Mouse (Mus musculus) forelimb bud, embryonic 11.5 days (tissue): ENCODE data around the gene Bcl9.

Experiments used
- DNase-seq: peaks from one replicate; pipeline ENCODE4 v3.0.0-alpha.2; 2012; ENCODE audit warnings: low read depth, low spot score

The Bcl9 gene

DNA sequence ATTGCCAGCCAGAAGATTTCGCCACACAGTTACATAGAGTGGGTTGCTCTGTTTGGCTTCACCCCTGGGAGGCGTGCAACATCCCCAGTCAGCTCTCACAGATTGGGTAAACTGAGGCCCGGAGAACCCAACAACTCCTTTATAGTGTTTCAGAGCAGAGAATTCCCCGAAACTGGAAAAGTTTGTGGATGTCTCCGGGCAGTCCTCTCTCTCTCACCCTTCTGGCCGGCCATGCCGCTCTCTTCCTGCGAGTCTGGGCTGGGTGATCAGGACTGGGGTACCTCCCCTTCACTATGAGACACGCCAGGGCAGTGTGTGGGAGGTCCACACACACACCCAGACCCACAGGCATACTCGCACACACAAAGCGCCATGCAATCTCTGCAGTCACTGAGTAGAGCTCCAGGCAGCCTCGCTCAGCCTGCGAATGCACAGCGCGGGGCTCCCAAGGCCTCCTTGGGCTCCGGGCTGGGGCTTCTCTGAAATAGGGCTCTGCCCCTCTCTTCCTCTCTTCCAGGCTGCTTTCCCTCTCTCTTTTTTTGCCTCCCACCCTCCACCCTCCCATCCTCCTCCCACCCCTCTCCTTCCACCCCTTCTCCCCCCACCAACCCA lies 670 bp downstream of the Bcl9 start:
- peak; percentile 51 for DNase-seq

DNA sequence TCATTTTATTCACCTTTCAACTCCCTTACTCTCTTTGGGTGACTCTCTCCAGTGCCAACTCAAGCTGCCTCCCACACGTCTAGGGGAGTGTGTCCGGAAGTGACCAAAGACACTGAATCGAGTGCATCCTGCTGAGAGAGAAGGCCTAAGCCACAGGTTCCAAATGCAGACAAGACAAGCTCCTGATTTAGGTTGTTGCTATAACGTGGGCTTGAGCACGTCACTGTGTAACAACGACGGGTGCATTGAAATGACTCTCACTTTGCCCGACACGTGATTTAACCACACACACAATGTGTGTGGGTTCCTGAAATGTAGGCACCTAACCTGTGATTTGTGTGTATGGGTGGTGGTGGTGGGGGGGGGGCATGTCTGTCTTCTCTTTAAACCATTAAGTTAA lies 3.4 kb downstream of the Bcl9 start:
- no peak for DNase-seq

DNA sequence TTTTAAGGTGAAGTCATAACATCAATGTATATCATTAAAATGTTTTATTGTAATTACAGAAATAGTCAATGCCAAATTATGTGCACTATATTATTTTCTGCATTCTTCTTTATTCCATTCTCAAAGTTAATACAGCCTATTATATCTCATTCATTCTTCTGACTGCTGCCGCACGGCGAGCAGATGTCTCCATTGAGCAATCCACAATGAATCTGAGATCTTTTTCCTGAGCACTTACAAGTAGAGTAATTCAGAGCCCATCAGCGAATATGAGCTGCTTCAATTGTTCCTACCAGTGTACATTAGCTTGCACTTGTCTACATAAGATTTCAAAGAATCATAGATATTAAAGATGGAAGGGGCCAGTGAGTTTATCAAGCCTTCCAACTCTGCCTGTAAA lies 12.8 kb downstream of the Bcl9 start:
- DNase-seq = no peak

DNA sequence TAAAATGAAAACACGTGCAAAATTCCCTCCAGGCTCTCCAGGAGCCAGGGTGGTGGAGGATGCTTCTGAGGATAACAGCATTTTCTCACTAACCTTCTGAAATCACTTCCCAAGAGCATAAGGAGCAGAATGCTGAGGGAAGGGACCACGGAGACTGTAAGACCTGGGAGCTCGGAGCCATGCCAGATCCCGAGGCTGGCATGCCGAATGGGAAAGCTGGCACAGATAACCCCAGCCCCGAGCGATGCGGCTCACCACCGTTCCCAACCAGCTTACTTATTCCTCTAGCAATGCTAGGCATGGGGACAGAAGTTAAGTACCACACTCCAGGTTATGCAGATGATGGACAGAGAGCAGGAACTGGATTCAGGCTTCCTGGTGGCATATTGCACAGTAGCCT lies 13.7 kb downstream of the Bcl9 start:
- DNase-seq = no peak

DNA sequence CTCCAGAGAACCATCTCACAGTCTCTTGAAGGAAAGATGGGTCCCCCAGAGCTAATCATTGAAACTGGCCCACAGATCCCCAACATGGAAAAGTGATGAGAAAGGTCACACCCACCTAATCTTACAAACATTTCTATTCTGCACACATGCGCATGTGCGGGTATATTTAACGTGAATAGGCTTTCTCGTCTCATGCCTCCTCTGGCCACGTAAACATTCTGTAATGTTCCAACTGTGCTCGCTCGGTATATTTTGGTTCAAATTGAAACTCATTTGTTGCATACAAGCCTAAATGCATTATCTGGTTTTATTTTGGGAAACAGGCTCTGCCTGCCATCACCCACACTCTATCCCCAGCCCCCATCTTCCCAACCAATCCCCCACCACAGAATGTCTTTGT lies 16.3 kb downstream of the Bcl9 start:
- no peak for DNase-seq

DNA sequence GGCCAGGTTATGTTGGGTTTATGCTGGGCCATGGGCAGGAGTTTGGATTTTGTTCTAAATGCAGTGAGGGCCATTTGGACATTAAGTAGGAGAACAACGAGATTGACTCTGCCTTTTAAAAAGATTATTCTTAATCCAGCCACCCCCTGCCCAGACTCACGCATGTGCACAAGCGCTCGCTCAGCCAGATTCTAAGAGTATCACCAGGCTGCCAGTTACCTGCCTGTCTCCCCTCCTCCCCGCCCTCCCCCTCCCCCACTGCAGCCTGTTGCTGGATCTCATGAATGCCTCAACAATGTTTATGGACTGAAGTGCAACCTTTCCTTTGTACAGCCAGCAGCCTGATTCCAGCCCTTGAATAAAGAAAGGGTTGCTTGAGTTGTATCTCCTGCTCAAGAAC lies 22.0 kb downstream of the Bcl9 start:
- no peak for DNase-seq

DNA sequence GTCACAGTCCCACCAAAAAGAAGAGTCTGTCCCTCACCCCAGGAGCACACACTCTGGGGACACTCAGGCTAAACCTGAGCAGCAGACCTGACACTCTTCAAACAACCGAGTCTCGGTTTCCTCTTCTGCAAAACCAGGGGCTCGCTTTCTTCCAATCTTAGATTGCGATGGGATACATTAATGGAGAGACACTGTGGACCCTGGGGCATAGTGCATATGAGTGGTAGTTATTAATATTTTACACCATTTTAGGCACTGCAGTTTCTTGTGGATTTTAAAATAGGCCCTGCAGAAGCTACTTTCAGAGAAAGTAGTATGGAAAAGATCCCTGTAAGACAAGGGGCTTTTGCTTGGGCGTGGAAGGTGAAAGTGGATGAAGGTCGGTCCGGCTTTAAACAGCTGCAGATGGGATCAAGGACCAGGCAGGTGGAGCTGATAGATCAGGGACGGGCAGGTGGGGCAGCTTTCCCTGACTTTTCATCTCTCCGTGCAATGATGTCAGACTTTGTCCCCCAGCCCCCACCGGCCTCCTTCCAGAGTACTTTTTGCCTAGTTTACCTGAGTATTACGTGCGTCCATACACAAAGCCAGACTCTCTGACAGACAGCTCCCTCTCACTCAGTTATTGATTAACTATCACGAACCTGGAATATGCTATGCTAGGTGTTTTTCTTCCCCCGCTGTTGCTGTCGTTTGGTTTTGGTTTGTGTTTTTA lies 23.0 kb downstream of the Bcl9 start:
- no peak for DNase-seq

DNA sequence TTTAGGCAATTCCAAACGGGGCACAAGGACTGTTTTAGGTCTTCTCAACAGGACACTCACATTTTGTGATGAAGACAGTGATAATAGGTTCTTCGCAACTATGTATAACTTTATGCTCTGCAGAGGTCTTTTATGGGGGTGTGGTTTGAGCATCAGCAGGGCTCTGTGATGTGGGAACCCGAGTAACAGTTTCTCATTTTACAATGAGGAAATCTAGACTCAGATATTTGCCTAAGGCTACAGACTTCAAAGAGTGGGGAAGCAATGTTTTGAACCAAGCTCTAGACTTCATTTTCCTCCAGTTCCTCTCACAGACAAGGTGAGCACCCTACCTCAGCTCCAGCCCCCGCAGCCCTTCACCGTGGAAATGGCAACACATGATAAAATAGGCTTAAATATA lies 23.8 kb downstream of the Bcl9 start:
- DNase-seq = no peak

DNA sequence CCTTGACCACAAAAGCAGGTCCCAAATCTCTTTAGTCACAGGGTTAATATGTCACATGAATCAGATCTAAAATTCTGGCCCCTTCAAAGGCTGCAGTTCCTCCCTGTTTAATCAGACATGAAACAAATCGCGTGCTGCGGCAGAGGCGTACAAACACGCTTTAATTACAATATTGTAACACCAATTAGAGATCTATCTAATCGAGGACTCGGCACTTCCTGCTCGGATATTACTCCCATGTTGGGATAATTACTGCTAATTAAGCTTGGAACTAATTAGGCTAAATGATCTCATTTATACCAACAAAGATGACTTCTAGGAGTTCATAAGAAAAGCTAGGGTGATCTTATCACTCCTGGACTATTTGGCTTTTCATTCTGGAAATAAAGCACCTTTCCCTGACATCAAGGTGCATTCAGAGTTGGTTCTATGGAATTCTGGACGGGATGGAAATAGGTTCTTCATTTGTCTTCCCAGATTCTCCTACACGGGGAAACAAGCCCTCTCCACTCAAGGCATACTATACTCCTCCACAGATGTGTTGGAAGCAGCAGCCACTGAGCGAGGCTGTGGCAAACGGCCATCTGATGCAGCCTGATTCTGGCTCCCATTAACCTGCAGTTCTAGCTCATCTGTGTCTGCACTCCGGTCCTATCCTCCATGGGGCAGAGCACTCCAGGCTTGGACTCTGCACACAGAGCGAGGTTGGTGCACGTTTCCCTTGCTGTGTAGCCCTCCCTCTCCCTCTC lies 31.9 kb downstream of the Bcl9 start:
- DNase-seq = no peak

DNA sequence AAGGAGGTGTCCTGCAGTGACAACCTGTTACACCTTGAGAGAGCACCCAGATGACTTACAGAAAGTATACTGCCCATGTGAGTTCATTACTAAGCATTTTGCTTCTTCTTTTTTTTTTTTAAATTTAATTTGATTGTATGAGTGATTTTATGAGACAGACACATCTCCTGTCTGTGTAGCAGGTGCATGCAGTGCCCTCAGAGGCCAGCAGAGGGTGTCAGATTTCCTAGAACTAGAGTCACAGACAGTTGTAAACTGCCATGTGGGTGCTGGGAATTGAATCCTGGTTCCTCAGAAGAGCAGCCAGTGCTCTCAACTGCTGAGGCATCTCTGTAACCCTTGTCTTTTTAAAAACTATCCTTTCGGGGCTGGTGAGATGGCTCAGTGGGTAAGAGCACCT lies 35.5 kb downstream of the Bcl9 start:
- no peak for DNase-seq

DNA sequence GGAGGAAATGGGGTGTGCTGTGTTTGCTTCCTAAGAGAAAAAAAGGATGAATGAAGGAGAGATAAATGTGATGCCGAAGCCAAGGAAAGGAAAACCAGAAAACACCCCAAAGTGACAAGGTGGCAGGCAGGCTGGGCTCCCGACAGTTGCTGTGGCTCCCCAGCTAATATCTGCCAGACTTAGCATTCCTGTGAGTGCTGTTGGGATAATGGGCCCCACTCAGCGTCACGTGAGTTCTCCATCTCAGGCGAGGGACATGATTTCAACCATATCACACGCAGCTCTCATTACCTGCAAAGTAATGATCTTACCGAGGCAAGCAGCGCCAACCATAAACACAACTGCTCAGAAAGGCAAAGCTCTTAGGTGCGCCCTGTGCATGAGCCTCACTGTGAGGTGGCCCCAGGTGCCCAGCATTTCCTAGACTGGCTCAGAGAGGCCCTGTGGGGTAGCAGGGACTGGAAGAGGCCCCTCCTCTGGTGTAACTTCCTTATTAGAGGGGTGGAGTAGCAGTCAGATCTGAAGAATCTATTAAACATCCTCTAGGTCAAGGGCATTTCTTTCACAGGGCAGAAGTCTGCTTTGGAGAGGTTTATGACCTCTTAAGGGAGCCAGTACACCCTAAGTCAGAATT lies 41.9 kb downstream of the Bcl9 start:
- DNase-seq = no peak

DNA sequence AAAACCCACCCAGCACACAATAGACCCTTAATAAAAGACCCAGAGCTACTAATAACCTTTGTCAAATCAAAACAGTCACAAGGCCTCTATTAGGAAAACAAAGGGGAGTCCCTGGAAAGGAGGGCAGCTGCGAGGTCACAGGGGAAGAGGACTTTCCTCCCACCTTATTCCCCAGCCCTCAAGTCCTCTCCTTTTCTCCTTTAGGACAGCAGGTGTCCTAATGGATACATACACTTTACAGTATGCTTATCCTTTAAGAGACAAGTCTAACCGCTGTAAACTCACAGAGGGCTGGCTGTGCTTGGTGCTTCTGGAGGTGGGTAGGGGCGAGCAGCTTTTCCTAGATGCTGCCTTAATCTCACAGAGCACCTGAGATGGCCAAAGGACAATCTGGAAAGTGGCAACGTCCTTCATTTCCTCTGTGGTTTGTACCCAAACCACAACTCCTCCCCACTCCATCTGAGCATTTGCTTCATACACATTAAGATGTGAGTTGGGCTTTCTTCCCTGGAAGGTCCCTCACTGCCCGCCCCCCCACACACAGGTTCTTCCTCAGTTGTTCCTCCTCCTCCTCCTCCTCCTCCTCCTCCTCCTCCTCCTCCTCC lies 42.8 kb downstream of the Bcl9 start:
- no peak for DNase-seq

DNA sequence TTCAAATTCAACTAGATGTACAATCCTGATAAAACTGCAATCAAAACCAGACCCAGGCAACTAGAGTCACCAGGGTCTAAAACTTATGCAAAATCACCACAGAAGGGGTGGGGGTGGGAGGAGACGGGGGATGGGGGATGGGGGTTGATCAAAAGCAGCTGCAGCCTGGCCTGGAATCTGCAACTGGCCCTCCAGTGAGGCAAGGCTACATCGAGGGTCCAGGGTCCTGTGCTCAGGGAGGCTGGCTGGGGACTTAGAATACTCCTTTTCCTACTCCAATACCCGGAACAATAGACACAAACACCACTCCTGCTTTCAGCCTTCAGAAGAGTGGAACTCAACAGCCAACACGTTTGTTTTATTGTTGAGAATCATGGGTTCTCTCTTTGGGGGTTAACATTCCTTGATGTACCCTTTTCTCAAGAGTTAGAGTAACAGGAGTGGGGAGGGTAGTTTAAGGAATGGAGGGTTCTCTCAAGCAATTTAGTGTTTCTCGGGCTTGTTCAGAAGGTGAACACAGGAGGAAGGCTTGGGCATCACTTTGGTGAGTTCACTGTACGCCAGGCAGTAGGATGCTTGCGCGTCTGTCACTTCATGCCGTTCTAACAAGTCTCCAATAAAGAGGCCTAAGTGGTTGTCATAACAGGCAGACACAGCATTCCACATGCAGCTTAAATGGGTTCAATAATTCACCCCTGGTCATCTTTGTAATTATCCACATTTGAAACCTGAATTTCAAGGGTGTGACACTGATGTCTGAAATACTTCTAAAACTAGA lies 43.7 kb downstream of the Bcl9 start:
- DNase-seq = peak; percentile 80

DNA sequence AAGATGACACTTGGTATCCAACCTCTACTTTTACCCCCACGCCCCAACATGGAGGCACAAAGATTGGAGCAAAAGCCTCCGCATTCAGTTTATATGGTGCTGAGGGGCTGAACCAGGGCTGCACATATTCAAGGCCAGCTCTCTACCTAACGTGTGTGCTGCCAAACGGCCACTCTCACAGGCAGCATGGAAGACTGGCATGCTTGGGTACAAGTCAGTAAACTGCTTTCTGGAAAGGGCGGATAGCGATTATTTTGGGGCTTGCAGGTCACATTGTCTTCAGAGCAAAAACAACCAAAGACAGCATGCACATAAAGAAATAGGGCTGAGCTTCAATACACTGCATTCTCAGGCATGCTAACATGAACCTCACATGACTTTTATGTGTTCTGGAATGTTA lies 44.8 kb downstream of the Bcl9 start:
- DNase-seq = no peak

DNA sequence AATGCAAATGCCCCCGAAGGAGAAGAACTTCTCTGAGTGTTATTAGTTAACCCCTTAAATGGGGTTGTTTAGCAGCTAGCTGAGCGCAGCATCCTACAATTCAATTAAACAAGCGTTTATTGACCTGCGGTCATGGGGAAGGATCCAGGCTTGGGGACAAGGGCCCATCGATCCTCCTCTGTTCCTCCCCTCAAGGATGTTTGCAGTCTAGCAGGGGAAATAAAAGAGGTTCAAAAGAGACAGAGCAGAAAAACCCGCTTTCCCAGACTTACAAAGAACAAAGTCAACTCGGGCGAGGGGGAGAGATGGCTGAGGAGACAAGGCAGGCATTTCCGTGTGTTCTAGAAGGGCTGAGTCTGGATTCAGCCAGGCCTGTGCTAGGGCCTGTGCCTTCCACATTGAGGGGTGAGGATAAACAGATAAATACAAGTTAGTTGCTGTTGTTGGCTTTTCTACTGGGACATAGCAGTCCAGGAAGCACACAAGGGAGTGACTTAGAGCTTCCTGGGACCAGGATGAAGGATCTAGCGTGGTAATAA lies 55.0 kb downstream of the Bcl9 start:
- DNase-seq = no peak

DNA sequence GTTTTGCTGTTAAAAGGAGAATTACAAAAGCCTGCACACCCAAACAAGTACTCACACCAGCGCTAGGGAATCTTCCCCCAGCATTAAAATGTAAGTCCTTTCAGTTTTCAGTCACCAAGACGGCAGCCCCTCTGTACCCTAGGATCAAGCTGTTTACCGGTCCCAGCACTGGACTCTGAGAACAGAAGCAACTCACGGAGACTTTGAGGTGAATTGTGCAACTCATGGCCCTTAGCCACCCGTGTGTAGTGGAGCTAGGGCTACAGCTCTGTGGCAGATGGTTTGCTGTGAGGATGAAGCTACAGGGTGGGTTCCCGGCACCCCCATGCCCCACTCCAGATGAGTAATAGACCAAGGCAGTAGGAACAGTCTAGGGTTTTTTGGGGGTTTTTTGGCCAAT lies 55.9 kb downstream of the Bcl9 start:
- no peak for DNase-seq

DNA sequence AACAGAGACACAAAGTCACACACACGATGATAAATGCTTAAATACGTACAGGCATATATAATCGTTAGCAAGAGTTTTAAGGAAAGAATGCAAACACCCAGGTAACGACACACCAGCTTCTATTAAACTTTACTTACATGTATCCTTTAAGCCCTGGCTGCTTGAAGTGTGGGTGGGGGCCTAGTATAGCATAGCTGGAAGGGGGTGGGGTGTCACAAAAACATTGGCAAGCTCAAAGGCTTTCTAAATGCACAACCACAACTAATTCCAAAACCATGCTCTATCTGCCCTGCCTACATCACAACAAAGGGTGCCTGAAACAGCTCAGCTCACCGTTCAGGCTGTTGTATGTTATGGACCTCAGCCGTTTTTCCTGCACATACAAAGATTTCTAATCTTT lies 57.9 kb downstream of the Bcl9 start:
- no peak for DNase-seq

DNA sequence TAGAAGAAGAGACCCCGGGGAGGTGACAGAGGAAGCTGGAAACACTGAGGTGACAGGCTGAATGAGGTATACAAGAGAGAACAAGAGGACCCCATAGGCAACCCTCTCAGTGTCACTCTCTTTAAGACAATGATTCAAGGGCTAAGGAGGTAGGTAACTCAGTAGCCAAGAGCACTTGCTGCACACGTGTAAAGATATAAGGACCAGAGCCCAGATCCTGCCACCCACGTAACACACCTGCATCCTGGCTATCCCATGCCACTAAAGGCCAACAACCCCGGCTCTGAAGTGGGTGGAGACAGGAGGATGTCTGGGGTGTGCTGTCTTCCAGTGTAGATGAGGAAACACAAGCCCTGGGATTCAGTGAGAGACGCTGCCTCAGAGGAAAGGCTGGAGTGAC lies 58.4 kb downstream of the Bcl9 start:
- DNase-seq = no peak

DNA sequence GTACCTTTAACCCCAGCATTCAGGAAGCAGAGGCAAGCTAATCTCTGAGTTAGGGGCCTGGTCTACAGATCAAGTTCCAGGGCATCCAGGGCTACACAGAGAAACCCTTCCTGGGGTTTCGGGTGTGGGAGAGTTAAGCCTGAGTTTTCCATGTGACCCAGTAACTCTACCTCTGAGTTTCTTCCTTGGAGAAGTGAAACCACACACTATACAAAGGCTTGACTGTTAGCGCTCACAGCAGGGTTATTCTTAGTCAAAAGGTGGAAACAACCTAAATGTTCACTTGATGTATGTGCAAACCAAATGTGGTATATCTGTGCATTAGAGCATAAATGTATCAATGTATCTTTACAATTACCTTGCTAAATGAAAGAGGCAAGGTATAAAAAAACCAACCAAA lies 59.2 kb downstream of the Bcl9 start:
- no peak for DNase-seq

DNA sequence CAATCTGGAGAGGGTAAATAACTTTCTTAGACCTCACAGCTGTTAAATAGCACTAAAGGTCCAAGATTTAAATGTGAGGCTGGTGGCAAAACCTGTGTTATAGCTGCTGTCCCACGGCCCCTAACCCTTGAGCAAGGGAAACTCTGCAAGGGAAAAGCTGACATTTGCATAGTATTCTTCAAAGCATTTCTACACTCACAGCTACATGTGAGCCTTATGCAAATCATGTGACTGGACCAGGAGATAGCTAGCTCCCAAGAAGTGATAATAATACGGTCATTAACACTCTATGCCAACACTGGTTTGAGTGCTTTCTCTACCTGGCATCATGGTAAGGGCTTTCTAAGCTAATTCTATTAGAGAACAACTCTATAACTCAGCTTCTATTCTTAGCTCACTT lies 60.3 kb downstream of the Bcl9 start:
- no peak for DNase-seq

DNA sequence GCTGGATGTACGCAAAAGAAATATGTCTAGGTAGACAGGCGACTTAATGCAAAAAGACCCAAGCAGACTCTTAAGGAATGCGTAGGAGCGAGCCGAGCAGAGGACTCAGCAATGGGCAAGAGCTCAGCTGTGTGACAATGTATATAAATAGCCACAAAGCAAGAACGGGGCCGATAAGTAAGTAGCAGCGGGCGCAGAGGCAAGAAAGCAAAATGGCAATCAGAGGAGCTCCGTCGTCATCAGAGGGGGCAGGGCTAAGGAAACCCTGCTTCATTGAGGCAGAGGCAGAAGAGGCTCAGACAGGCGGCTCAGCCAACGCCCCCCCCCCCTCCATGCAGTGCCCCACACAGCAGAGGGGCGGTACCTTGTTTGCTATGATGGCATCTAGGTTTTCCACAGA lies 62.9 kb downstream of the Bcl9 start:
- no peak for DNase-seq
